Mouse (Mus musculus): ENCODE measurements around the gene Camkv. TPM values are rescaled to one million over a fixed set of nuclear protein-coding genes. Genes with fewer than 3 reads are reported as not detected.
A peak's percentile ranks its signal among the peaks of the same experiment; 100 is the strongest.

The Camkv gene
- polyA plus RNA-seq (2016; fragmentation: Nextera tagmentation; extraction: Ambion mirVana), result 17.5 and 18.6 TPM in 2 replicates

- peak within 1 kb of the TSS; percentile 85 for H3K27ac ChIP-seq
These were observed at the start of gene Camkv for GRCm38 (mm10) chr9:107935374-107935773. Camkv (plus strand) TSS chr9:107935674.

DNA sequence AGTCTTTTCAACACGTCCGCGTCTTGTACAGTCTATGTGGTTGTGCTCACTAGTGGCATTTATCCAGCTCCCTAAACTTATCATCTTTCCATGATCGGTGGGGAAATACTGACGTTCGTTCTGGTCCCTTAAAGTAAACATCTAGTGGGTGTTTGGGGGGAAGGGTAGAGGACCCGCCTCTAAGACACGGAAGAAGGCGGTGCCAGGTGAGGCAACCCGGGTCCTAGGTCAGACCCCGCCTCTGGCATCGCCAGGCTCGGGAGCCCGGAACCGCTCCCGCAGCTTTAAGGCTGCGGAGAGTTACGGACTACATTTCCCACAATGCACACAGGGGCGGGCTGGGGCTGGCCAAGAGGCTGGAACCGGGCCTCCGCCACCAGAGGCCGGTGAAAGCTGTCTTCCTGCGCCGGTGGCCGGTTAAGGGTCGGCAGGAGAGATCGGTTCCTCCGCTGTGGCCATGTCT lies 47.6 kb upstream of the Camkv start, which contains the start of gene Mon1a:
Gene Mon1a (plus strand): TSS at position 348 of the 463 bp plus-strand sequence.
- Histone ChIP-seq H3K36me3 (replicated peaks) (no peaks in the 10 kb centered on the region), H3K9me3 (no peaks in the 10 kb centered on the region), H3K4me3 (peak within 1 kb of the TSS; percentile 65), H3K4me1 (peaks cover 14% of the 10 kb centered on the region), H3K27me3 (ENCODE audit: poor library complexity, severe bottlenecking) (peaks cover 20% of the 10 kb centered on the region), H3K27ac (peak within 1 kb of the TSS; percentile 74)
- DNase-seq (ENCODE audit: extremely low spot score, low spot score), result peak; percentile 82
- under 1% methylated on average over 28 of the region's 28 CpGs for WGBS

More at GRCm38 (mm10) chr9:107935374-107935773, at the start of gene Camkv:
- DNase-seq (ENCODE audit: extremely low spot score, low spot score), result no peak
- Histone ChIP-seq H3K4me3 (peak within 1 kb of the TSS; percentile 71), H3K36me3 (replicated peaks) (no peaks in the 10 kb centered on the region), H3K9me3 (no peaks in the 10 kb centered on the region), H3K27me3 (ENCODE audit: poor library complexity, severe bottlenecking) (peaks cover 47% of the 10 kb centered on the region), H3K4me1 (peaks cover 46% of the 10 kb centered on the region)
- WGBS, result 8% methylated on average over 3 of the region's 3 CpGs

- Histone ChIP-seq H3K9me3 (no peaks in the 10 kb centered on the region), H3K27ac (peak overlapping the region; percentile 74), H3K4me3 (peak overlapping the region; percentile 65), H3K36me3 (replicated peaks) (no peaks in the 10 kb centered on the region), H3K27me3 (ENCODE audit: poor library complexity, severe bottlenecking) (peaks cover 20% of the 10 kb centered on the region), H3K4me1 (peaks cover 14% of the 10 kb centered on the region)
- under 1% methylated on average over 18 of the region's 18 CpGs for WGBS
- no peak for DNase-seq (ENCODE audit: extremely low spot score, low spot score)
These were observed 47.1 kb upstream of the Camkv start for GRCm38 (mm10) chr9:107888267-107888850.

- Histone ChIP-seq H3K9me3 (no peaks in the 10 kb centered on the region), H3K27me3 (ENCODE audit: poor library complexity, severe bottlenecking) (peaks cover 20% of the 10 kb centered on the region), H3K36me3 (replicated peaks) (no peaks in the 10 kb centered on the region), H3K4me3 (no peak overlapping the region), H3K27ac (no peak overlapping the region), H3K4me1 (peaks cover 14% of the 10 kb centered on the region)
- 90% methylated on average over 6 of the region's 6 CpGs for WGBS
- DNase-seq (ENCODE audit: extremely low spot score, low spot score), result no peak
These were observed 45.2 kb upstream of the Camkv start for GRCm38 (mm10) chr9:107890260-107890659.

DNA sequence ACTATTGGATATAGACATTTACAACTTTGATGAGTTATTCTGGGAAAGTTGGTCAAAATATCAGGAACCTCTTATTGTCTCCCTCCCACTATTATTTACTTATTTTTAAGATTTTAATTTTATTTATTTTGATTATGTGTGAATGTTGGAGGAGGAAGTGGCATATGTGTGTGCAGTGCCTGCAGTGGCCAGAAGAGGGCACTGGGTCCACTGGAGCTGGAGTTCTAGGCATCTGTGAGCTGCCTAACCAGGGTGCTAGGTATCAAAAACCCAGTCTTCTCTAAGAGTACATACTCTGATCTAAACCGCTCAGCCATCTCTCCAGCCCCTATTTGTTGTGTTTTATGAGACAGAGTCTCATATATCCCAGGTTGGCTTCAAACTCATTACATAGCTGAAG lies 44.5 kb upstream of the Camkv start:
- Histone ChIP-seq H3K36me3 (replicated peaks) (no peaks in the 10 kb centered on the region), H3K4me3 (no peak overlapping the region), H3K4me1 (peaks cover 14% of the 10 kb centered on the region), H3K9me3 (no peaks in the 10 kb centered on the region), H3K27me3 (ENCODE audit: poor library complexity, severe bottlenecking) (peaks cover 14% of the 10 kb centered on the region), H3K27ac (no peak overlapping the region)
- DNase-seq (ENCODE audit: extremely low spot score, low spot score), result no peak
- whole genome bisulfite sequencing, result 94% methylated on average over 1 of the region's 1 CpGs

- Histone ChIP-seq H3K27ac (no peak overlapping the region), H3K4me3 (no peak overlapping the region), H3K4me1 (peaks cover 21% of the 10 kb centered on the region), H3K27me3 (ENCODE audit: poor library complexity, severe bottlenecking) (peaks cover 45% of the 10 kb centered on the region), H3K36me3 (replicated peaks) (peaks cover 15% of the 10 kb centered on the region), H3K9me3 (no peaks in the 10 kb centered on the region)
- WGBS, result 83% methylated on average over 10 of the region's 10 CpGs
- no peak for DNase-seq (ENCODE audit: extremely low spot score, low spot score)
These were observed 36.9 kb upstream of the Camkv start for GRCm38 (mm10) chr9:107898563-107898962.

- Histone ChIP-seq H3K27ac (no peak overlapping the region), H3K36me3 (replicated peaks) (peaks cover 15% of the 10 kb centered on the region), H3K9me3 (no peaks in the 10 kb centered on the region), H3K4me1 (peaks cover 22% of the 10 kb centered on the region), H3K27me3 (ENCODE audit: poor library complexity, severe bottlenecking) (peaks cover 46% of the 10 kb centered on the region), H3K4me3 (no peak overlapping the region)
- WGBS, result 70% methylated on average over 12 of the region's 12 CpGs
- no peak for DNase-seq (ENCODE audit: extremely low spot score, low spot score)
These were observed 35.6 kb upstream of the Camkv start for GRCm38 (mm10) chr9:107899855-107900254.

GRCm38 (mm10) chr9:107900840-107901626 lies 34.4 kb upstream of the Camkv start:
- Histone ChIP-seq H3K9me3 (no peaks in the 10 kb centered on the region), H3K4me3 (peak overlapping the region; percentile 55), H3K36me3 (replicated peaks) (peaks cover 15% of the 10 kb centered on the region), H3K27me3 (ENCODE audit: poor library complexity, severe bottlenecking) (peaks cover 55% of the 10 kb centered on the region), H3K27ac (peak overlapping the region; percentile 62), H3K4me1 (peaks cover 28% of the 10 kb centered on the region)
- DNase-seq (ENCODE audit: extremely low spot score, low spot score), result peak; percentile 75
- WGBS, result 2% methylated on average over 44 of the region's 44 CpGs

- peak overlapping the region; percentile 55 for H3K4me3 ChIP-seq
- no peak for DNase-seq (ENCODE audit: extremely low spot score, low spot score)
These were observed 33.9 kb upstream of the Camkv start for GRCm38 (mm10) chr9:107901627-107901914.

DNA sequence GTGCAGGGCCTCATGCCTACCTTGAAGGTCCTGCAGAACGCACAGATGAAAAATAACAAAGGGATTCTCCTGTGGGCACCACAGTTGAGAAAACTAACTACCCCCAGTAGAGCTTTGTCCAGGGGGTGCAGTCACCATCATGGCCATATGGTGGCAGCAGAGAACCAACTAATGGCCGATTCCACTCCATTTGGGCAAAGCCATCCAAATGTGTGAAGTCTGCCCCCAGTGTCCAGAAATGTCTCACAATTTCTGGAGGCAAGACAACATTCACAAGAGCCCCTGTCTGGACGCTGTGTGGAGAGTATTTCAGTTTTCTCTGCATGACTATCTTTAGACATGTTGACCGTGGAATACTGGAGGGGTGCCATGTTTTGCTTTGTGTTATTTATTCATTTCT lies 30.7 kb upstream of the Camkv start:
- 7% methylated on average over 4 of the region's 4 CpGs for WGBS
- peak; percentile 86 for DNase-seq (ENCODE audit: extremely low spot score, low spot score)
- H3K36me3 ChIP-seq (replicated peaks), result peaks cover 12% of the 10 kb centered on the region; the same call in 1 of the 2 replicates
- H3K9me3 ChIP-seq, result no peaks in the 10 kb centered on the region
- H3K4me3 ChIP-seq, result no peak overlapping the region
- peaks cover 63% of the 10 kb centered on the region for H3K4me1 ChIP-seq
- peaks cover 73% of the 10 kb centered on the region for H3K27me3 ChIP-seq (ENCODE audit: poor library complexity, severe bottlenecking)
- no peak overlapping the region for H3K27ac ChIP-seq

More at GRCm38 (mm10) chr9:107901627-107901914, 33.9 kb upstream of the Camkv start:
- H3K27me3 ChIP-seq (ENCODE audit: poor library complexity, severe bottlenecking), result peaks cover 60% of the 10 kb centered on the region
- no peaks in the 10 kb centered on the region for H3K9me3 ChIP-seq
- peaks cover 15% of the 10 kb centered on the region for H3K36me3 ChIP-seq (replicated peaks)
- H3K27ac ChIP-seq, result no peak overlapping the region; the same call in 1 of the 2 replicates
- H3K4me1 ChIP-seq, result peaks cover 33% of the 10 kb centered on the region
- 8% methylated on average over 17 of the region's 17 CpGs for WGBS

DNA sequence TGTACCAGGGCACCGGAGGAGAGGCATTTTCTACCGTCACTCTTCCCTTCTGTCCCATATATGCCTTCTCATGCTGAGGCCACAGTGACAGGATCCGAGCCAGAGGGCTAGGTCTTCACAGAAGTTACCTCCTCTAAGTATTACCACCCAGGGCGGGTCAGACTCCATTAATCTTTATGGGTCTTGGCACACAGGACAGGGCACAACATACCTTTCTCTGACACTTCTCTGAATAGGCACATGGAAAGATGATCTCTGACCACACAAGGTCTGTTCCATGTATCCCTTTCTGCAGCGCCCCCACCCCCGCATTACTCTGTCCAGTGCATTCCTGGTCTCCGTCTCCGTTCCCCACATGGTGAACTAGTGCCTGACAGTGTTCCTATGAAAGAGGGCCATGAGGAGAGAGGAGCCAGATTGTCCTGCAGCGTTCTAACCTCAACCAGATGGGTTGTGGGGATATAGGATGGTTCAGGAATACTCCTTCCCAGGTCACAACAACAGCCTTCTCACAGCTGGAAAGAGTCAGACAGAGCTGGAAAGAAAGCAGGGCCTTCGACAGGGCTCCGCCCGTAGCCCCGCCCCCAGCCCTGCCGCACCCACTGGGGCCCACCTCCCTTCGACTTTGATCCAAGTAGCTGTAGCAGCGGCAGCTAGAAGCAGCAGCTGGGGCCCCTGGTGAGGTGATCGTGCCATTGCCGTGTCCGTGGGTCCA lies 29.1 kb upstream of the Camkv start, which contains the start of gene Mst1r:
Gene Mst1r (plus strand): TSS at position 622 of the 715 bp plus-strand sequence.
- Histone ChIP-seq H3K27me3 (ENCODE audit: poor library complexity, severe bottlenecking) (peaks cover 56% of the 10 kb centered on the region), H3K36me3 (replicated peaks) (0 out of 2 replicates have a peak, but pooled peaks cover 3% of the 10 kb centered on the region), H3K27ac (peak within 1 kb of the TSS; percentile 74), H3K4me3 (peak within 1 kb of the TSS; percentile 49), H3K4me1 (peaks cover 48% of the 10 kb centered on the region), H3K9me3 (no peaks in the 10 kb centered on the region)
- WGBS, result 21% methylated on average over 19 of the region's 19 CpGs
- peak; percentile 64 for DNase-seq (ENCODE audit: extremely low spot score, low spot score)

DNA sequence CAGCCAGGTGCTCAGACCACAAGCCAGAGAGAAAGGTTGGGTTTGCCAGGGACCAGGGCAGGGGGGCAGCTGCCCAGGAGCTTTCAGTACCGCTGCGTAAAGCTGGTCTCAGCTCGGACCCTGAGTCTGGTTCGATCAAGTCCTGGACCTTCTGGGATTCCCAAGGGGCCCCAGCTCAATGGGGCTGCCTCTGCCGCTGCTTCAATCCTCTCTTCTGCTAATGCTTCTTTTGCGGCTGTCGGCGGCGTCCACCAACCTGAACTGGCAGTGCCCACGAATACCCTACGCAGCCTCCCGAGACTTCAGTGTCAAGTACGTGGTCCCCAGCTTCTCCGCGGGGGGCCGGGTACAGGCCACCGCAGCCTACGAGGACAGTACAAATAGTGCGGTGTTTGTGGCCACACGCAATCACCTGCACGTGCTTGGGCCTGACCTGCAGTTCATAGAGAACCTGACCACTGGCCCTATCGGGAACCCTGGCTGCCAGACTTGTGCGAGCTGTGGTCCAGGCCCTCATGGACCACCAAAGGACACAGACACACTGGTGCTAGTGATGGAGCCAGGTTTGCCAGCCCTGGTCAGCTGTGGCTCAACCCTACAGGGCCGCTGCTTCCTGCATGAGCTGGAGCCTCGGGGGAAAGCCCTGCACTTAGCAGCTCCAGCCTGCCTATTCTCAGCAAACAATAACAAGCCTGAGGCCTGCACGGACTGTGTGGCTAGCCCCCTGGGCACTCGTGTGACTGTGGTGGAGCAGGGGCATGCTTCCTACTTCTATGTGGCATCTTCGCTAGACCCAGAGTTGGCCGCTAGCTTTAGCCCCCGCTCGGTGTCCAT lies 28.3 kb upstream of the Camkv start:
- H3K4me1 ChIP-seq, result peaks cover 43% of the 10 kb centered on the region
- WGBS, result 47% methylated on average over 31 of the region's 31 CpGs
- 0 out of 2 replicates have a peak, but pooled peaks cover 3% of the 10 kb centered on the region for H3K36me3 ChIP-seq (replicated peaks)
- peak overlapping the region; percentile 49 for H3K4me3 ChIP-seq
- peaks cover 49% of the 10 kb centered on the region for H3K27me3 ChIP-seq (ENCODE audit: poor library complexity, severe bottlenecking)
- peak overlapping the region; percentile 74 for H3K27ac ChIP-seq
- no peak for DNase-seq (ENCODE audit: extremely low spot score, low spot score)
- H3K9me3 ChIP-seq, result no peaks in the 10 kb centered on the region

All from forebrain, embryonic 10.5 days (tissue).